Mouse (Mus musculus) gastrocnemius, postnatal 10 days (tissue): ENCODE data around the gene Plekha5. TPM values are rescaled to one million over a fixed set of nuclear protein-coding genes. Genes with fewer than 3 reads are reported as not detected.
"Not testable (repeated sequence)": the region's sequence is repeated elsewhere in the genome, so short reads cannot be mapped to it uniquely, and the experiment has no call there.

Source experiments
- DNase-seq: peaks from one replicate; pipeline ENCODE4 v3.0.0; 2021; ENCODE audit warnings: mixed read lengths
- total RNA-seq, 2 experiments: library from RNA; stranded (reverse); gene quantifications; 2 replicates each; pipeline ENCODE4 v1.2.3; 2021

Gene Plekha5
- total RNA-seq, 2 experiments from 2014 or later: 20.0 to 23.4 TPM

GRCm38 (mm10) chr6:140528414-140528813 lies 104.6 kb downstream of the Plekha5 start:
- DNase-seq: no peak

- not testable (repeated sequence) for DNase-seq
These were observed 109.0 kb downstream of the Plekha5 start for GRCm38 (mm10) chr6:140532858-140533257.

GRCm38 (mm10) chr6:140533606-140534005 lies 109.8 kb downstream of the Plekha5 start:
- DNase-seq: no peak

- DNase-seq: no peak
These were observed 111.7 kb downstream of the Plekha5 start for GRCm38 (mm10) chr6:140535504-140535903.

- no peak for DNase-seq
These were observed 118.1 kb downstream of the Plekha5 start for GRCm38 (mm10) chr6:140541919-140542318.

GRCm38 (mm10) chr6:140543005-140543794 lies 119.3 kb downstream of the Plekha5 start:
- DNase-seq: no peak

- DNase-seq: no peak
These were observed 122.2 kb downstream of the Plekha5 start for GRCm38 (mm10) chr6:140546095-140546494.

- no peak for DNase-seq
These were observed 122.9 kb downstream of the Plekha5 start for GRCm38 (mm10) chr6:140546648-140547201.

GRCm38 (mm10) chr6:140547203-140547944 lies 123.5 kb downstream of the Plekha5 start:
- DNase-seq: no peak

- DNase-seq: no peak
These were observed 124.4 kb downstream of the Plekha5 start for GRCm38 (mm10) chr6:140548082-140548769.

GRCm38 (mm10) chr6:140550741-140551140 lies 126.9 kb downstream of the Plekha5 start:
- peak; percentile 13 for DNase-seq

- no peak for DNase-seq
These were observed 130.4 kb downstream of the Plekha5 start for GRCm38 (mm10) chr6:140554261-140554660.

- DNase-seq: no peak
These were observed 135.6 kb downstream of the Plekha5 start for GRCm38 (mm10) chr6:140559411-140559810.

GRCm38 (mm10) chr6:140561151-140561916 lies 137.5 kb downstream of the Plekha5 start:
- DNase-seq: no peak

- DNase-seq: no peak
These were observed 138.2 kb downstream of the Plekha5 start for GRCm38 (mm10) chr6:140561917-140562590.

- DNase-seq: no peak
These were observed 143.3 kb downstream of the Plekha5 start for GRCm38 (mm10) chr6:140567199-140567598.

GRCm38 (mm10) chr6:140567897-140568296 lies 144.0 kb downstream of the Plekha5 start:
- no peak for DNase-seq

- DNase-seq: no peak
These were observed 146.3 kb downstream of the Plekha5 start for GRCm38 (mm10) chr6:140570152-140570551.

GRCm38 (mm10) chr6:140574943-140575342 lies 151.1 kb downstream of the Plekha5 start:
- no peak for DNase-seq

- DNase-seq: no peak
These were observed 152.3 kb downstream of the Plekha5 start for GRCm38 (mm10) chr6:140576133-140576532.
